Mouse (Mus musculus): ENCODE data around the gene Clstn1.

Gene Clstn1

GRCm38 (mm10) chr4:149567432-149568026, 18.7 kb upstream of the Clstn1 start:
- DNase-seq (ENCODE audit: low spot score): no peak

- DNase-seq (ENCODE audit: low spot score): no peak
These were observed 17.6 kb upstream of the Clstn1 start for GRCm38 (mm10) chr4:149568622-149569021.

GRCm38 (mm10) chr4:149569781-149570497, 16.3 kb upstream of the Clstn1 start:
- DNase-seq (ENCODE audit: low spot score): no peak

- no peak for DNase-seq (ENCODE audit: low spot score)
These were observed 15.8 kb upstream of the Clstn1 start for GRCm38 (mm10) chr4:149570498-149570863.

GRCm38 (mm10) chr4:149571209-149571608, 15.1 kb upstream of the Clstn1 start:
- DNase-seq (ENCODE audit: low spot score): no peak

GRCm38 (mm10) chr4:149571651-149572149, 14.6 kb upstream of the Clstn1 start:
- DNase-seq (ENCODE audit: low spot score): no peak

GRCm38 (mm10) chr4:149572446-149572845, 13.8 kb upstream of the Clstn1 start:
- no peak for DNase-seq (ENCODE audit: low spot score)

GRCm38 (mm10) chr4:149572851-149573250, 13.4 kb upstream of the Clstn1 start:
- DNase-seq (ENCODE audit: low spot score): no peak

GRCm38 (mm10) chr4:149574391-149574821, 11.9 kb upstream of the Clstn1 start:
- DNase-seq (ENCODE audit: low spot score): no peak

GRCm38 (mm10) chr4:149576061-149576460, 10.2 kb upstream of the Clstn1 start:
- no peak for DNase-seq (ENCODE audit: low spot score)

- DNase-seq (ENCODE audit: low spot score): no peak
These were observed 9.2 kb upstream of the Clstn1 start for GRCm38 (mm10) chr4:149576993-149577548.

GRCm38 (mm10) chr4:149578085-149578681, 8.1 kb upstream of the Clstn1 start:
- no peak for DNase-seq (ENCODE audit: low spot score)

GRCm38 (mm10) chr4:149578831-149579230, 7.4 kb upstream of the Clstn1 start:
- DNase-seq (ENCODE audit: low spot score): no peak

- no peak for DNase-seq (ENCODE audit: low spot score)
These were observed 1.0 kb upstream of the Clstn1 start for GRCm38 (mm10) chr4:149585236-149585635.

- DNase-seq (ENCODE audit: low spot score): peak; percentile 54
These were observed 721 bp downstream of the Clstn1 start for GRCm38 (mm10) chr4:149586783-149587595.

- no peak for DNase-seq (ENCODE audit: low spot score)
These were observed 1.4 kb downstream of the Clstn1 start for GRCm38 (mm10) chr4:149587596-149588168.

GRCm38 (mm10) chr4:149590200-149590599, 3.9 kb downstream of the Clstn1 start:
- DNase-seq (ENCODE audit: low spot score): no peak

- DNase-seq (ENCODE audit: low spot score): no peak
These were observed 5.2 kb downstream of the Clstn1 start for GRCm38 (mm10) chr4:149591486-149591885.

GRCm38 (mm10) chr4:149594913-149595581, 8.8 kb downstream of the Clstn1 start:
- no peak for DNase-seq (ENCODE audit: low spot score)

GRCm38 (mm10) chr4:149597641-149598208, 11.5 kb downstream of the Clstn1 start:
- DNase-seq (ENCODE audit: low spot score): no peak

- no peak for DNase-seq (ENCODE audit: low spot score)
These were observed 13.3 kb downstream of the Clstn1 start for GRCm38 (mm10) chr4:149599549-149599948.
